Mouse (Mus musculus) neural tube, embryonic 13.5 days (tissue): ENCODE results near the gene Dmrtc1c1. TPM values are rescaled to one million over a fixed set of nuclear protein-coding genes. Genes with fewer than 3 reads are reported as not detected.
"Not testable (repeated sequence)": the region's sequence is repeated elsewhere in the genome, so short reads cannot be mapped to it uniquely, and the experiment has no call there.

Source experiments
- ATAC-seq: fragments of 200-750 bp; cut with Nextera tagmentation; 2 replicates; pipeline ENCODE4 v1.8.0; 2017; ENCODE audit warnings: low read depth, mild to moderate bottlenecking, moderate TSS enrichment, moderate library complexity
- H3K27ac ChIP-seq: fragments of 300-500 bp; sonication (generic); replicated peaks from 2 replicates; pipeline ENCODE4 v1.5.1; 2015; ENCODE audit warnings: moderate library complexity, mild to moderate bottlenecking, inconsistent platforms
- H3K27me3 ChIP-seq: fragments of 300-500 bp; sonication (generic); 2 replicates; pipeline ENCODE4 v1.6.1; 2015; ENCODE audit warnings: mild to moderate bottlenecking, inconsistent platforms
- H3K36me3 ChIP-seq: fragments of 300-500 bp; sonication (generic); 2 replicates; pipeline ENCODE4 v1.6.1; 2015; ENCODE audit warnings: mild to moderate bottlenecking, inconsistent platforms
- H3K4me1 ChIP-seq: fragments of 300-500 bp; sonication (generic); replicated peaks from 2 replicates; pipeline ENCODE4 v1.6.1; 2015; ENCODE audit warnings: inconsistent platforms
- H3K4me2 ChIP-seq: fragments of 300-500 bp; sonication (generic); 2 replicates; pipeline ENCODE4 v1.6.1; 2015; ENCODE audit warnings: inconsistent platforms, mild to moderate bottlenecking, moderate library complexity
- H3K4me3 ChIP-seq: fragments of 300-500 bp; sonication (generic); 2 replicates; pipeline ENCODE4 v1.5.1; 2015; ENCODE audit warnings: mild to moderate bottlenecking, inconsistent platforms
- H3K9ac ChIP-seq: fragments of 300-500 bp; sonication (generic); 2 replicates; pipeline ENCODE4 v1.6.1; 2015; ENCODE audit warnings: moderate library complexity, mild to moderate bottlenecking, inconsistent platforms
- H3K9me3 ChIP-seq: fragments of 300-500 bp; sonication (generic); 2 replicates; pipeline ENCODE4 v1.6.1; 2016; ENCODE audit warnings: inconsistent platforms
- WGBS: fragments of 180-500 bp; shearing (Covaris S2); methylation state at CpG from one replicate; pipeline ENCODE4 v1.1.7; 2015; 5-methylcytosine and 5-hydroxymethylcytosine counted together
- polyA plus RNA-seq: library from polyadenylated mRNA; unstranded; fragments of >200 nt; fragmentation: Nextera tagmentation; extraction: Ambion mirVana; gene quantifications from 2 replicates; pipeline ENCODE4 v1.2.1, GENCODE M21; 2015

Gene Dmrtc1c1
- polyA plus RNA-seq: not detected in 2 replicates

DNA sequence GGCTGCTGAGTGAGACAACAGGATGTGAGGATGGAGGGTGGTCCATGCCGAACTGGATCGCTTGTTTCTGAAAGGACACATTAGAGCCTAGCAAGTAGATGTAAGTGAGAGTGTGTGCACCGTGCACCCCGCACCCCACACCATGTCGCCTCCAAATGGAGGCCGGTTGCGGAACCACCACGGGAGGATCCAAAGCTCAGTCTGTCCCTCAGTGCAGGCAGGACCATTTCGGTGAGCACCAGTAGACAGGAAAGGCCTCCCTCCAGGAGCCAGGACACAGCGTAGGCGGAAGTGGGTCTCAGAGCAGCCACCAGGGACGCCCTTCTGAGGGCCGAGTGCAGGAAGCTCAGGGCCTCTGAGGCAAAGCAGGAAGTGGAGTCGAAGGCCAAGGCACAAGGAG lies at the start of gene Dmrtc1c1:
TSS of gene Dmrtc1c1 (plus strand) at position 301 of the 400 bp plus-strand sequence.
- not testable (repeated sequence) for H3K27ac ChIP-seq, H3K36me3 ChIP-seq, H3K4me2 ChIP-seq, H3K4me1 ChIP-seq, H3K9me3 ChIP-seq, H3K9ac ChIP-seq, H3K27me3 ChIP-seq, H3K4me3 ChIP-seq, ATAC-seq
- WGBS: no CpG with 5 or more reads among the region's 14 CpGs

DNA sequence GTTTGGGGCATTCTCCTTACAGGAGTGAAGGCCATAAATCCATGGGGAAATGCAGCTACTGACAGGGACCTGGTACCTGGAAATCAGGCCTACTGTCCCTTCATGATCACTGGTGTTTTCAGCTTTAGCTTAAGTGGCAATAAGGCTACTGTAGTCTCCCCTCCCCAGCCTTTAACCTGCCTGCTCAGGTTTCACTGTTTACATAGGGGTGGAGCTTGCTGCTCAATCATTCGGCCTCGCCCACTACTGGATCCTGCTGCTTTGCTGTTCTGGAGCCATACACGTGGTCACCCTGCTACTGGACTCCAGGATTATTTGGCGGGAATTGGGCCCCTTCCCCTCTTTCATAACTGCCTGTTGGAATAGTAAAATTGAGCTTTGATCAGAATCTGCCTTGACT lies 36.9 kb upstream of the Dmrtc1c1 start:
- WGBS: 51% methylated on average over 4 of the region's 4 CpGs
- no peak overlapping the region for H3K27ac ChIP-seq
- H3K36me3 ChIP-seq: no peaks in the 10 kb centered on the region
- H3K4me3 ChIP-seq: no peak overlapping the region
- no peaks in the 10 kb centered on the region for H3K4me1 ChIP-seq
- no peaks in the 10 kb centered on the region; the same call in 1 of the 2 replicates for H3K27me3 ChIP-seq
- H3K9me3 ChIP-seq: no peaks in the 10 kb centered on the region
- no peak for ATAC-seq
- no peak overlapping the region for H3K9ac ChIP-seq
- H3K4me2 ChIP-seq: no peak overlapping the region

DNA sequence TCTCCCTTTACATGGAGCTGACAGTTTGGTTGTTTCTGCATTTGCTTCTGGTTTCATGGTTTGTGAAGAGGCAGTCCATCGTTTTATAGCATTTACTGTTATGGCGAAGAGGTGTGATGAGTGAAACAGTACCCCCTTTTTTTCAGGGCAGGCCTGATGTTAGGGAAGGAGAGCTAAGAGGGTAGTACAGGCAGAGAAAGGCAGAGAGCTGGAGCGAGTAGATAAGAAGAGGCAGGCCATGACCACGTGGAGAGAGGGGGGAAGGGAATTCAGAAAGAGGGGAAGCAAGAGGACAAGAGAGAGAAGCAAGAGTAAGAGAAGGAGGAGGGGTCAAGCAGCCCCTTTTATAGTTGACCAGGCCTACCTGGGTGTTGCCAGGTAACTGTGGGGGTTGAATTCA lies 9.5 kb downstream of the Dmrtc1c1 start:
- H3K27me3 ChIP-seq: peaks cover 22% of the 10 kb centered on the region; the same call in 1 of the 2 replicates
- H3K4me1 ChIP-seq: no peaks in the 10 kb centered on the region
- WGBS: 59% methylated on average over 4 of the region's 4 CpGs
- no peak overlapping the region for H3K4me2 ChIP-seq
- no peak overlapping the region for H3K4me3 ChIP-seq
- ATAC-seq: no peak
- H3K9ac ChIP-seq: no peak overlapping the region
- H3K36me3 ChIP-seq: no peaks in the 10 kb centered on the region
- no peaks in the 10 kb centered on the region for H3K9me3 ChIP-seq
- H3K27ac ChIP-seq: no peak overlapping the region

DNA sequence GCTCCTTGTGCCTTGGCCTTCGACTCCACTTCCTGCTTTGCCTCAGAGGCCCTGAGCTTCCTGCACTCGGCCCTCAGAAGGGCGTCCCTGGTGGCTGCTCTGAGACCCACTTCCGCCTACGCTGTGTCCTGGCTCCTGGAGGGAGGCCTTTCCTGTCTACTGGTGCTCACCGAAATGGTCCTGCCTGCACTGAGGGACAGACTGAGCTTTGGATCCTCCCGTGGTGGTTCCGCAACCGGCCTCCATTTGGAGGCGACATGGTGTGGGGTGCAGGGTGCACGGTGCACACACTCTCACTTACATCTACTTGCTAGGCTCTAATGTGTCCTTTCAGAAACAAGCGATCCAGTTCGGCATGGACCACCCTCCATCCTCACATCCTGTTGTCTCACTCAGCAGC lies 51.8 kb downstream of the Dmrtc1c1 start, which contains the start of gene Dmrtc1c2:
TSS of gene Dmrtc1c2 (minus strand) at position 101 of the 400 bp plus-strand sequence.
- not testable (repeated sequence) for H3K27ac ChIP-seq, H3K4me1 ChIP-seq, ATAC-seq, H3K4me2 ChIP-seq, H3K4me3 ChIP-seq, H3K36me3 ChIP-seq, H3K9me3 ChIP-seq, H3K27me3 ChIP-seq, H3K9ac ChIP-seq
- 93% methylated on average over 3 of the region's 13 CpGs for WGBS

Other genes starting within 250 kb of the Dmrtc1c1 start
- gene Phka1, start 158.7 kb upstream of the Dmrtc1c1 start, polyA plus RNA-seq: 7.0 and 7.6 TPM in 2 replicates
- gene Gm3880, start 116.0 kb upstream of the Dmrtc1c1 start, polyA plus RNA-seq: not detected in 2 replicates
- not detected in 2 replicates for gene Gm9112, start 95.3 kb upstream of the Dmrtc1c1 start, polyA plus RNA-seq
- not detected in 2 replicates for gene Dmrtc1b, start 95.1 kb upstream of the Dmrtc1c1 start, polyA plus RNA-seq
- gene Dmrtc1c2, start 51.7 kb downstream of the Dmrtc1c1 start, polyA plus RNA-seq: not detected in 2 replicates
- not detected in 2 replicates for gene 1700031F05Rik, start 65.0 kb downstream of the Dmrtc1c1 start, polyA plus RNA-seq
- gene Dmrtc1a, start 105.7 kb downstream of the Dmrtc1c1 start, polyA plus RNA-seq: 0.87 and 2.1 TPM in 2 replicates
- gene 1700011M02Rik, start 105.9 kb downstream of the Dmrtc1c1 start, polyA plus RNA-seq: not detected in 2 replicates
- gene 1700018G05Rik, start 125.4 kb downstream of the Dmrtc1c1 start, polyA plus RNA-seq: not detected in 2 replicates